Mouse (Mus musculus): ENCODE measurements around the gene Tmem88b.

Gene Tmem88b

DNA sequence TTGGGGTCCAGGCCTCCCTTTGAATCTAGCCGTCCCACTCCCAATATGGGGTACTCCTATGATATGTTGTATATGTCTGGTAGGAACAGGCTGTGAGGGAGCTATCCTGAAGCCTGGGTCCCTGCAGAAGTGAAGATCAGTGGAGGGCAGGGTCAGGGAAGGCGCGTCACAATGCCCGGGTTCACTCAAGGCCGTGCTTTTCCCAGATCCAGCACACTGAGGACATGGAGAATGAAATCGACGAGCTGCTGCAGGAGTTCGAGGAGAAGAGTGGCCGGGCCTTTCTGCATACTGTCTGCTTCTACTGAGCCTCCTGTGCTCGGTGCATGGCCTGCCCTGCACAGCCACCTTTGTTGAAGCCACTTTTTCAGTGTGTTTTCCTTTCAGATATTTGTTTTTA is 52.4 kb downstream of the Tmem88b start:
- no peak for ATAC-seq (ENCODE audit: insufficient number of reproducible peaks, low FRiP score, low TSS enrichment)

Data from cerebellum, adult (tissue).